Mouse (Mus musculus): ENCODE measurements around the gene Spns2. TPM values are rescaled to one million over a fixed set of nuclear protein-coding genes. Genes with fewer than 3 reads are reported as not detected.
A peak's percentile ranks its signal among the peaks of the same experiment; 100 is the strongest.

Spns2 gene
- polyA plus RNA-seq, 1 experiment from 2014 or later, result 1.9 TPM

- H3K27ac ChIP-seq (replicated peaks), result peak overlapping the region; percentile 98
- no peaks in the 10 kb centered on the region for H3K9me3 ChIP-seq
- H3K4me3 ChIP-seq, result peak overlapping the region; percentile 92
- H3K4me1 ChIP-seq, result peaks cover 82% of the 10 kb centered on the region
- H3K27me3 ChIP-seq (replicated peaks), result no peaks in the 10 kb centered on the region
- peak; percentile 71 for ATAC-seq (ENCODE audit: extremely low read depth, insufficient number of reproducible peaks, low FRiP score, low TSS enrichment)
- H3K36me3 ChIP-seq, result peaks cover 21% of the 10 kb centered on the region
- H3K4me2 ChIP-seq, result peak overlapping the region; percentile 97
- peak overlapping the region; percentile 98 for H3K9ac ChIP-seq
- 3% methylated on average over 7 of the region's 7 CpGs for WGBS
These were observed 82.1 kb downstream of the Spns2 start for GRCm38 (mm10) chr11:72407574-72407973.

GRCm38 (mm10) chr11:72407081-72407480 is 82.6 kb downstream of the Spns2 start:
- Histone ChIP-seq H3K9ac (peak overlapping the region; percentile 77), H3K4me1 (peaks cover 82% of the 10 kb centered on the region), H3K4me2 (peak overlapping the region; percentile 97), H3K27me3 (replicated peaks) (no peaks in the 10 kb centered on the region), H3K27ac (replicated peaks) (peak overlapping the region; percentile 98), H3K4me3 (peak overlapping the region; percentile 92), H3K36me3 (peaks cover 26% of the 10 kb centered on the region), H3K9me3 (no peaks in the 10 kb centered on the region)
- WGBS, result 4% methylated on average over 3 of the region's 3 CpGs
- ATAC-seq (ENCODE audit: extremely low read depth, insufficient number of reproducible peaks, low FRiP score, low TSS enrichment), result no peak

- Histone ChIP-seq H3K36me3 (peaks cover 35% of the 10 kb centered on the region), H3K9ac (peak overlapping the region; percentile 77), H3K4me3 (peak overlapping the region; percentile 92), H3K27me3 (replicated peaks) (no peaks in the 10 kb centered on the region), H3K9me3 (no peaks in the 10 kb centered on the region), H3K27ac (replicated peaks) (peak overlapping the region; percentile 98), H3K4me1 (peaks cover 87% of the 10 kb centered on the region), H3K4me2 (peak overlapping the region; percentile 97)
- 29% methylated on average over 8 of the region's 8 CpGs for WGBS
- ATAC-seq (ENCODE audit: extremely low read depth, insufficient number of reproducible peaks, low FRiP score, low TSS enrichment), result no peak
These were observed 83.5 kb downstream of the Spns2 start for GRCm38 (mm10) chr11:72406079-72406675.

- Histone ChIP-seq H3K4me3 (peak overlapping the region; percentile 92; the same call in 1 of the 2 replicates), H3K4me2 (peak overlapping the region; percentile 97), H3K9ac (peak overlapping the region; percentile 77), H3K36me3 (peaks cover 42% of the 10 kb centered on the region), H3K27me3 (replicated peaks) (no peaks in the 10 kb centered on the region), H3K9me3 (no peaks in the 10 kb centered on the region), H3K27ac (replicated peaks) (peak overlapping the region; percentile 98), H3K4me1 (peaks cover 93% of the 10 kb centered on the region)
- 26% methylated on average over 4 of the region's 4 CpGs for WGBS
- no peak for ATAC-seq (ENCODE audit: extremely low read depth, insufficient number of reproducible peaks, low FRiP score, low TSS enrichment)
These were observed 84.2 kb downstream of the Spns2 start for GRCm38 (mm10) chr11:72405532-72405931.

- Histone ChIP-seq H3K27me3 (replicated peaks) (no peaks in the 10 kb centered on the region), H3K4me3 (no peak overlapping the region), H3K4me2 (no peak overlapping the region), H3K27ac (replicated peaks) (no peak overlapping the region; the same call in 1 of the 2 replicates), H3K4me1 (peaks cover 95% of the 10 kb centered on the region), H3K9ac (no peak overlapping the region), H3K9me3 (no peaks in the 10 kb centered on the region), H3K36me3 (peaks cover 66% of the 10 kb centered on the region)
- 84% methylated on average over 12 of the region's 12 CpGs for WGBS
- ATAC-seq (ENCODE audit: extremely low read depth, insufficient number of reproducible peaks, low FRiP score, low TSS enrichment), result no peak
These were observed 86.7 kb downstream of the Spns2 start for GRCm38 (mm10) chr11:72402969-72403368.

- no peak for ATAC-seq (ENCODE audit: extremely low read depth, insufficient number of reproducible peaks, low FRiP score, low TSS enrichment)
- H3K27me3 ChIP-seq (replicated peaks), result no peaks in the 10 kb centered on the region
- peak overlapping the region; percentile 61 for H3K27ac ChIP-seq (replicated peaks)
- no peak overlapping the region for H3K4me2 ChIP-seq
- H3K9me3 ChIP-seq, result no peaks in the 10 kb centered on the region
- peaks cover 75% of the 10 kb centered on the region for H3K36me3 ChIP-seq
- WGBS, result 44% methylated on average over 5 of the region's 5 CpGs
- peak overlapping the region; percentile 58; the same call in 1 of the 2 replicates for H3K9ac ChIP-seq
- no peak overlapping the region for H3K4me3 ChIP-seq
- peaks cover 97% of the 10 kb centered on the region for H3K4me1 ChIP-seq
These were observed 87.7 kb downstream of the Spns2 start for GRCm38 (mm10) chr11:72402017-72402416.

Other genes with a start within 250 kb of the Spns2 start
- 0.11 and 0.12 TPM in 2 replicates for gene Slc13a5, start 222.7 kb downstream of the Spns2 start, polyA plus RNA-seq (2015; fragmentation: Nextera tagmentation; extraction: Ambion mirVana)
- 5.7 and 6.8 TPM in 2 replicates for gene Xaf1, start 188.3 kb downstream of the Spns2 start, polyA plus RNA-seq (2015; fragmentation: Nextera tagmentation; extraction: Ambion mirVana)
- not detected in 2 replicates for gene Fbxo39, start 175.5 kb downstream of the Spns2 start, polyA plus RNA-seq (2015; fragmentation: Nextera tagmentation; extraction: Ambion mirVana)
- gene Tekt1, start 127.5 kb downstream of the Spns2 start, polyA plus RNA-seq (2015; fragmentation: Nextera tagmentation; extraction: Ambion mirVana), result 0.47 and 0.55 TPM in 2 replicates
- gene Smtnl2, start 78.2 kb downstream of the Spns2 start, polyA plus RNA-seq (2015; fragmentation: Nextera tagmentation; extraction: Ambion mirVana), result 145 and 160 TPM in 2 replicates
- not detected in 2 replicates for gene Ggt6, start 54.4 kb downstream of the Spns2 start, polyA plus RNA-seq (2015; fragmentation: Nextera tagmentation; extraction: Ambion mirVana)
- gene Mybbp1a, start 48.5 kb downstream of the Spns2 start, polyA plus RNA-seq (2015; fragmentation: Nextera tagmentation; extraction: Ambion mirVana), result 82.3 and 88.2 TPM in 2 replicates
- gene Spns3, start 60.6 kb upstream of the Spns2 start, polyA plus RNA-seq (2015; fragmentation: Nextera tagmentation; extraction: Ambion mirVana), result 0.10 and 0.13 TPM in 2 replicates
- gene Ube2g1, start 117.4 kb upstream of the Spns2 start, polyA plus RNA-seq (2015; fragmentation: Nextera tagmentation; extraction: Ambion mirVana), result 57.3 and 57.7 TPM in 2 replicates
- gene Ankfy1, start 200.1 kb upstream of the Spns2 start, polyA plus RNA-seq (2015; fragmentation: Nextera tagmentation; extraction: Ambion mirVana), result 15.2 and 15.8 TPM in 2 replicates